Mouse (Mus musculus) kidney, postnatal 25 days (tissue): ENCODE results near the gene Proser1.

Experiments used
- DNase-seq, 2 experiments: peaks; one replicate each; pipeline ENCODE4 v3.0.0; 2021; ENCODE audit warnings: mixed read lengths in 2 of 2

Gene Proser1

DNA sequence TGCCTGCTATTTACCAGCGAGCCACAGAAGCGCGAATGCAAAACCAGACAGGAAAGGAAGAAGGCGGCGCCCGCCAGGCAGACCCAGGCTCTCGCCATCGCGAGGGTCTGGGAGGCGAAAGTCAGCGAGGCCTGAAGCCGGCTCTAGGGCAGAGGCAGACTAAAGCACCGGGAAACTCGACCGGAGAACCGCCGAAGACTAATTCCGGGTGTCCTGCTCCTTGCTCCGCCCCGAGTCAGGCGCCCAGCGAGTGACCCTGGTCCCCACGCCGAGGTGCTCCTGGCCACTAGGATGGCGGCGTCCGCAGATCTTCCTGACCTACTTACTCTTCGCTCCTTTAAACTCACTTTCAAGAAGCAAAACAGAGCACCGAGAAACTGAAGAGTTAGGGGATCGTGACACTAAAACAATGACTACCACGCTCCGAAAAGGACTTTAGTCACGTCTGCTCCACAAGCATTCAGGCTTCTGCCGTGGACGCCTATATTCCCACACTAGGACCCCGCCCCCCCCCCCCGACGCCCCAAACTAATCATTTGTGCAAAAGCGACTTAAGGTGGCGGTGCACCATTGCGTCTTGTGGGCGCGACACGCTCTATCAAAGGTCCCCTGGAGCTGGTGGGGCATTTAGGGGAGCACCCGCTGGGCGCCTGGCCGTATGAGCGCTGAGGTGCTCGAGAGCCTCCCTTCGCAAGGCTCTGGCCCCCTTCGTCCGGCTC lies at the start of gene Proser1, which contains the start of gene Nhlrc3:
TSS of gene Proser1 (plus strand) at position 621 of the 719 bp plus-strand sequence.
TSS of gene Nhlrc3 (minus strand) at position 287 of the 719 bp plus-strand sequence.
- DNase-seq, result peak; percentile 97 to 98

DNA sequence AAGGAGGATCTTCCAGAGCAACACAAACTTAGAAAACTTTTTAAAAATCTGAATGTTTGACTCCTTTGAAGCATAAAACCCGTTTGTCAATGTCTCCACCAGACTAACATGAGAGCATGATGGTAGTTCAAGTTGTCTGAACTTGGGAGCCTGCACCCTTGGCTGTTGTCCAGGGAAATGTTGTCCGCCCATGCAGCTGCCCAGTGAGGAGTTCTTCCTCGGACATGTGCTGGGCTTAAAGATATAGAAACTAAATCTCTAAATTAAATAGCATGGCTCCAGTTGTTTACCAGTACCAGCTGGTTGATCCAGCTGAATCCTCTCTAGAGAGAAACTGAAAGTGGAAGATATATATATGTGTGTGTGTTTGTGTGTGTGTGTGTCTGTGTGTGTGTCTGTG lies 49.5 kb upstream of the Proser1 start:
- peak; percentile 42 to 59 for DNase-seq

DNA sequence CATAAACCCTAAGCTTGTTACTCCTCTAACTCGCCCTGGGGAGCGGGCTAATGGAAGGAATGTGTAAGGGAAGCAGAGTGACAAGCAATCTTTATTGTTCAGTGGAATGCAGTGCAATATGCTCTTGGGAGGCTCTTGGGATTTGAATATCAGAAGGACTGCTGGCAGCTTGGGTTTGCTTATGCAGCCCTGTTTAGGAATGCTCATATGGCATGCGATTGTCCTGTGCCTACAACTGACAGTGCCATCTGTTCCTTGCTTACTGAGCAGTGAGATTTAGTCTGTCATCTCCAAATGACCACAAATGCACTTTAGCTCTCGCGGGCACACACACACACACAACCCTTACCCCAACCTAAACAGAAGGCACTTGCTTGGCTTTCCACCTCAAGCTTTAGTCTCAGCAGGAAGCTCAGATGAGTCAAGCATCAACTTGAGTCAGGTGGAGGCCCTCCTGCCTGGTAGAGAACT lies 47.4 kb upstream of the Proser1 start:
- DNase-seq, result no peak

GRCm38 (mm10) chr3:53417701-53418100 lies 45.8 kb upstream of the Proser1 start:
- DNase-seq, result no peak

GRCm38 (mm10) chr3:53421656-53422055 lies 41.8 kb upstream of the Proser1 start:
- DNase-seq, result no peak

GRCm38 (mm10) chr3:53422691-53423090 lies 40.8 kb upstream of the Proser1 start:
- no peak for DNase-seq

DNA sequence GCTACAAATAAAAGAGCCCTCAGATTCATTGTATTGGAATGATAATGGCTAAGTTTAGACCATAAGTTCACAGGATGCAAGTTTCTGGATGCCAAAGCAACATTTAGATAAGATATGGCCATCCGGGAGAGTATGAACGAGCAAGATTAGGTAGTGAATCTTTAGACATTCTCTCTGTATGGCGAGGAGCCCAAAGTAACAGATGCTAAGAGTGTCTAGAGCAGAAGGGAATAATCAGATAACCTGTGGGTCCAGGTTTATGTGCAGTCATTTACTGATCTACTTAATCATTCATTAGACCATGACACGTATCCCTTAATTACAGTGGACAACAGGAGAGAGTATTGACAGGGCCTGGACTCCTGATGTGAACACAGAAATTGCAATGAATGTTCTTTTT lies 39.9 kb upstream of the Proser1 start:
- DNase-seq, result no peak

DNA sequence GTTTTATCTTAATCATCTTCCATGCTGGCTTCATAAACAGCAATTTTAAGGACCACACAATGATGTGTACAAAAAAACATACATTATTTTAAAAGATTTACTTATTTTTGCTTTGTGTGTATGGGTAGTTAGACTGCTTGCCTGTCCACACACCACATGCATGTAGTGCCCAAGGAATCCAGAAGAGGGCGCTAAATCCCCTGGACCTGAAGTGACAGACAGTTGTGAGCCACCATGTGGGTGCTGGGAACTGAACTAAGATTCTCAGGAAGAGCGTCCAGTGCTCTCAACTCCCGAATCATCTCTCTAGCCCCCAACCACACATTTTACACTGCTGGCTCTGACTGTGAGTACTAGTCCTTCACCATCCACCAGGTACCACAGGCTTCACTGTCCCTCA lies 28.9 kb upstream of the Proser1 start:
- DNase-seq, result no peak

DNA sequence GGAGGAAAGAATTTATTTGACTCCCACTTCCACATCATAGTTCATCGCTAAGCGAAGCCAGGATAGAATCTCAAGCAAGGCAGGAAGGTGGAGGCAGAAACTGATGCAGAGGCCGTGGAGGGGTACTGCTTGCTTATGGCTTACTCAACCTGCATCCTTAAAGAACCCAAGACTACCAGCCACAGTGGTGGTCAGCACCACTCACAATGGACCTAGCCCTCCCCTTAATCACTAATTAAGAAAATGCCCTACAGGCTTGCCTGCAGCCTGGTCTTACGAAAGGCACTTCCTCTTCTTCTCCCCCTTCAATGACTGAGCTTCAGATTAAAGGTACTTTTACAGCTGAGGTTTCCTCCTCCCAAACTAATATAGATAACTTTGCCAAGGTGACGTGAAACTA lies 26.9 kb upstream of the Proser1 start:
- DNase-seq, result no peak

- DNase-seq, result no peak
Observed at GRCm38 (mm10) chr3:53445540-53445939, 17.9 kb upstream of the Proser1 start.

DNA sequence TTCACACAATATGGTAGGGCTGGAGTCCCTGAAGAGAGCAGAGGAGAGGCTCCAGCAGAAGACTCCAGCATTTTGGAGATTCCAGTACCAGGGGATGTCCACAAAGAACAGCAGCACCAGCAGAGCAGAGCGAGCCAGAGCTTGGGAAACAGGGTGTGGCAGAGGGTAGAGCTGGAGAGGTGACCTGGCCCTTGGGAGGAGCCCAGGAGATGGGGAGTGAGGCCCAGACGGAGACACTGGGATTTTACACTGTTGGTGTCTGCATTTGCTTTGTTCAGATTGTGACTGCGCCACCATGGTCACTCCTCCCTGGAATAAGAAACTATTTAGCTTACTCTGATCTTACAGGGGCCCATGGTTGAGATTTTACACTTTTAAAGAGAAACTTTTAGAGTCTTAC lies 16.7 kb upstream of the Proser1 start:
- DNase-seq, result no peak

DNA sequence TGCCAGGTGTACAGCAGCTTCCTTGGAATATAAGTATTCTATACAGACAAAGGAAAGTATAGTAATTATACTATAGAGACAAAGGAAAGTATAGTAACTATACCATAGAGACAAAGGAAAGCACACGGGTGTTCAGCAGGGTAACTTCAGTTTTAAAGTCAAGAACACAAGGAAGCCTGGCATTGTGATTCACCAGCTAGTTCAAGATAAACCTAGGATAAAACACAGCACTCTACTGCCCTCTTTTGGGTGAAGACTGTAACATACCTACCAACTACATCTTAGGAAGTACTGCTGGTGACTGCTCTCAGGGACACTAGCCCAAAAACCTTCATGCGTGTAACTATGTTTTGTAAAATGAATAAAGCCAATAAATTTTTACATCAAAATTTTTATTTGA lies 15.3 kb upstream of the Proser1 start:
- DNase-seq, result peak in 1 of 2 experiments; percentile 59

DNA sequence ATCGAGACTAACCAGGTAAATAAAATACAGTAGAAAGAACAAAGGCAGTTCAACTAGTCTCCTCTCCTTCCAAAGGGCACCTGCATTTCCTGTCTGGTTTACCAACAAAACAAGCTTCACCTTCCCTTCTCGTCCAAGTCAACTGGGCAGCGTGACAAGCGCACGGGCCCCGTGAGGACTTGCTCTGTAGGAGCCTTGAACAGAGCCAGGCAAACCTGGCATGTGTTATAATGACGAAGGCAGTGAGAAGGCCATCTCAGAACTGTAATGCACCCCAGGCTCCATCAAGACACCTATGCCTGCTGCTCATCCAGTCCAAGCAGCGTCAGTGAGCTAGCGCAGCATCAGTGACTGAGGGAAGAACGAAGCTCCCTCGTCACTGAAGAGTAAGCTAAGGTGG lies 12.8 kb upstream of the Proser1 start:
- DNase-seq, result no peak

DNA sequence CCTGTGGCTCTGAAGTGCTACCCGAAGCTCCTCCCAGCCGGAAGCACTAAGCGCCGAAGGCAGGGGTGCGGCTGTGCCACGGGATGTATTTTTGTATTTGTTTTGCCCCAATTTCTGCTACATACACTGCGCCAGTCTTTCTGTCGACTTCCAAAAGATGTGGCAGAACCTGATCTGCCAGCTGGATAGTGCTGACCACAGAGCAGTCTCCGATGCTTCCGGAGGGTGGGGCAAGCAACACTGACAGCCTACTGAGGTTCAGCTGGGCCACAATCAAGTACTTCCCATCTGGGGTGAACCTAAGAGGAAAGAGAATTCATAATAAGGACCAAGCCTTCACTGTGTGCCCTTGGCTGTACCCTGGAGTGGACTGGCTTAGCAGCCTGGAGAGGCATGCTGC lies 11.1 kb upstream of the Proser1 start:
- no peak for DNase-seq

GRCm38 (mm10) chr3:53453346-53453745 lies 10.1 kb upstream of the Proser1 start:
- no peak for DNase-seq

GRCm38 (mm10) chr3:53454005-53454404 lies 9.5 kb upstream of the Proser1 start:
- DNase-seq, result no peak

DNA sequence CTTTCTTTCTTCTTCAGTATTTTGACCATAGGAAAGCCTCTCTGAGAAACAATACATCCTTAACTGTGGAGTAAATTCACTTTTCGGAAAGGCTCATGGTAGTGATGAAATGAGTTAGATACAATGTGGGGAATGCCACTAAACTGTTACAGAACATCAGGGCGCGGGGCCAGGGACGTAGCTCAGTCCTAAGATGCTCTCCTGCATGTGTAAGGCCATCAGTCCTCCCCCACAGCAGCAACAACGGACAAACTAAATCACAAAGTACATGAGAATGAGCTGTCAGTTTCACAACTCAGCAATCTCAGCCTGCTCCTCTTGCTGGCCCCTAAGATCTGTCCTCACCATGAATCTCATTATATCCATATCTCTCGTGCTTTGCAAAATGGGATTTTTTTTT lies 8.9 kb upstream of the Proser1 start:
- DNase-seq, result no peak

- DNase-seq, result no peak
Observed at GRCm38 (mm10) chr3:53454984-53455383, 8.5 kb upstream of the Proser1 start.

DNA sequence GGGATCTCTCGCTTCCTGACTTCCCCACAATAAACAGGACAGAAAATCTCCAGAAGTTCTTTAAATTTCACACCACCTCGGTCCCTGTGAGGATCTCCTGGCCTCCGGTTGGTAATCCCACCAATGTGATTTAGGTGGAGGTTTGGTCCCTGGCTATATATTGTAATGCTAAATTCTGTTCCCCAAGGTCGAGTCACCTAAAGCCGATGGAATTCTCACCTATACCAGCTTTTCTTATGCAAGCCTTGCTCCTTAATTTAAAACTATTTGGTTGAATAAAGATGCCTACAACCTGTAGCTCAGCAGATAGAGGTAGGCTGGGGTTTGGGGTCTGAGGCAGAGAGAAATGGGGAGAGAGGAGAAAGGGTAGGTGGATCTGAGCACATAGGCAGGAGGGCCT lies 5.7 kb upstream of the Proser1 start:
- DNase-seq, result no peak

GRCm38 (mm10) chr3:53460106-53460505 lies 3.4 kb upstream of the Proser1 start:
- no peak for DNase-seq

DNA sequence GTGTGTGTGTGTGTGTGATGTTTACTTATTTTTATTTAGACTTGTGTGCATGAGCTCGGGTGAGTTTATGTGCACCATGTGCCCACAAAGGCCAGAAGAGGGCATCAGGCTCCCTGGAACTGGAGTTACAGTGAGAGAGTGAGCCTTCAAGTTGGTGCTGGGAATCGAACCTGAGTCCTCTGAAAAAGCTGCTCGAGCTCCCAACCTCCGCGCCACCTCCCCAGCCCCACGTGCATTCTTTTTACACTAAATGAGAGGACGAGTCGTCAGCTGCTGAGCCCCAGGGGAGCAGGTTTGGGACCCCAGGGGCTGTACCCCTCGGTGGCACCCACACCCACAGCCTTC lies 793 bp upstream of the Proser1 start:
- no peak for DNase-seq

GRCm38 (mm10) chr3:53463765-53464114 lies 274 bp downstream of the Proser1 start:
- no peak for DNase-seq

GRCm38 (mm10) chr3:53464146-53464698 lies 756 bp downstream of the Proser1 start:
- no peak for DNase-seq

GRCm38 (mm10) chr3:53465330-53465729 lies 1.9 kb downstream of the Proser1 start:
- no peak for DNase-seq

GRCm38 (mm10) chr3:53466481-53466880 lies 3.0 kb downstream of the Proser1 start:
- DNase-seq, result no peak
